Comparison of ENCODE assay signal across 26 mouse cellular contexts in genomic region chr13:37528380-37528779, GRCm38 (mm10).
A peak's percentile ranks its signal among the peaks of the same experiment; 100 is the strongest.
DNase-seq lines count a peak whose midpoint lies in the region; ATAC-seq and TF ChIP-seq lines count a peak whose summit lies in the region.
"Had no signal": no experiment of that assay in that cellular context is flagged by ENCODE, and none has a peak within 500 bp of the region (broad histone marks: within the 10 kb centered on the region; RNA-seq: fewer than 3 reads in every experiment).

No protein-coding gene starts in this region.

- no peak for TF ChIP-seq POLR2A in kidney, adult 2 months (IDR thresholded peaks at IDR 0.05; ENCODE audit: low read depth, low read length)

- 0 out of 2 replicates have a peak overlapping the region, but pooled peaks have one; percentile 28 for H3K27ac ChIP-seq in kidney, embryonic 16.5 days (ENCODE audit: low read length)
- no peak overlapping the region for H3K27ac ChIP-seq in kidney, adult 2 months (ENCODE audit: insufficient read depth, low read depth, low read length)
- no peak overlapping the region for H3K27ac ChIP-seq in embryonic facial prominence, embryonic 11.5 days (replicated peaks; ENCODE audit: low read depth, low read length)
- H3K27ac ChIP-seq: forebrain, embryonic 15.5 days; hindbrain, embryonic 13.5 days; layer of hippocampus, adult 2 months; limb, embryonic 15.5 days; liver, embryonic 13.5 days had no signal

- WGBS in kidney, embryonic 16.5 days: 47% methylated on average over 9 of the region's 9 CpGs
- 80% methylated on average over 9 of the region's 9 CpGs for WGBS in kidney, adult 2 months
- WGBS in embryonic facial prominence, embryonic 11.5 days: 24% methylated on average over 9 of the region's 9 CpGs

- peaks cover 27% of the 10 kb centered on the region for H3K4me1 ChIP-seq in kidney, embryonic 16.5 days (ENCODE audit: insufficient read depth, low read length)
- H3K4me1 ChIP-seq in kidney, adult 2 months (ENCODE audit: control insufficient read depth, insufficient read depth, low read length): no peaks in the 10 kb centered on the region
- no peaks in the 10 kb centered on the region; the same call in 1 of the 2 replicates for H3K4me1 ChIP-seq in embryonic facial prominence, embryonic 11.5 days (ENCODE audit: control insufficient read depth, insufficient read depth, low read length)
- H3K4me1 ChIP-seq: forebrain, embryonic 15.5 days; hindbrain, embryonic 13.5 days; liver, embryonic 13.5 days had no signal

- no peaks in the 10 kb centered on the region for H3K27me3 ChIP-seq in kidney, embryonic 16.5 days (ENCODE audit: insufficient read depth, low read length)
- H3K27me3 ChIP-seq in kidney, adult 2 months (replicated peaks; ENCODE audit: control insufficient read depth, insufficient read depth, low read length): no peaks in the 10 kb centered on the region
- no peaks in the 10 kb centered on the region for H3K27me3 ChIP-seq in embryonic facial prominence, embryonic 11.5 days (ENCODE audit: control insufficient read depth, insufficient read depth, low read length)
- H3K27me3 ChIP-seq: hindbrain, embryonic 13.5 days; limb, embryonic 15.5 days; liver, embryonic 13.5 days had no signal

- peak; percentile 29 for DNase-seq in embryo, embryonic 10 days (ENCODE audit: low spot score)
- no peak for DNase-seq in embryo, embryonic 9.5 days (ENCODE audit: extremely low spot score)
- DNase-seq in kidney, adult 2 months: no peak
- peak; percentile 67 for DNase-seq in embryonic facial prominence, embryonic 11.5 days (ENCODE audit: low spot score)
- DNase-seq in cerebellum, postnatal 36 days: no peak
- DNase-seq: cerebellum, adult 18-20 months; cerebellum, postnatal 10 days; gastrocnemius, postnatal 25 days; heart, adult 18-20 months; heart, postnatal 4 days; kidney, postnatal 25 days; liver, embryonic 13.5 days; lung, adult 18-20 months; lung, postnatal 14 days; midbrain, embryonic 14.5 days; thymus, postnatal 14 days had no signal

- no peak overlapping the region for H3K4me3 ChIP-seq in kidney, embryonic 16.5 days (ENCODE audit: low read length)
- no peak overlapping the region for H3K4me3 ChIP-seq in kidney, adult 2 months (ENCODE audit: insufficient read depth, low read depth, low read length)
- H3K4me3 ChIP-seq in embryonic facial prominence, embryonic 11.5 days (ENCODE audit: low read depth, low read length): no peak overlapping the region
- H3K4me3 ChIP-seq: forebrain, embryonic 10.5 days; forebrain, embryonic 15.5 days; hindbrain, embryonic 13.5 days; layer of hippocampus, adult 2 months; limb, embryonic 15.5 days; liver, embryonic 13.5 days had no signal

- no peaks in the 10 kb centered on the region for H3K36me3 ChIP-seq in kidney, embryonic 16.5 days (ENCODE audit: insufficient read depth, low read length)
- H3K36me3 ChIP-seq in kidney, adult 2 months (ENCODE audit: control insufficient read depth, insufficient read depth, low read length): no peaks in the 10 kb centered on the region
- H3K36me3 ChIP-seq in embryonic facial prominence, embryonic 11.5 days (replicated peaks; ENCODE audit: control insufficient read depth, insufficient read depth, low read depth, low read length): no peaks in the 10 kb centered on the region
- H3K36me3 ChIP-seq: forebrain, embryonic 10.5 days; forebrain, embryonic 15.5 days; hindbrain, embryonic 13.5 days; limb, embryonic 15.5 days; liver, embryonic 13.5 days had no signal

- H3K9ac ChIP-seq in kidney, embryonic 16.5 days (replicated peaks; ENCODE audit: low read length): no peak overlapping the region
- H3K9ac ChIP-seq in embryonic facial prominence, embryonic 11.5 days (replicated peaks; ENCODE audit: low read length): no peak overlapping the region
- H3K9ac ChIP-seq: forebrain, embryonic 15.5 days; hindbrain, embryonic 13.5 days; limb, embryonic 15.5 days; liver, embryonic 13.5 days had no signal

- H3K4me2 ChIP-seq in kidney, embryonic 16.5 days (replicated peaks; ENCODE audit: low read depth, low read length): no peak overlapping the region
- H3K4me2 ChIP-seq in embryonic facial prominence, embryonic 11.5 days (ENCODE audit: low read depth, low read length): no peak overlapping the region
- H3K4me2 ChIP-seq: forebrain, embryonic 15.5 days; heart, embryonic 11.5 days; hindbrain, embryonic 13.5 days; limb, embryonic 15.5 days; liver, embryonic 13.5 days had no signal

- ATAC-seq in kidney, embryonic 16.5 days (ENCODE audit: low FRiP score, low TSS enrichment): no peak
- peak; percentile 39; the same call in 1 of the 2 replicates for ATAC-seq in common myeloid progenitor, adult 5-6 weeks (replicated peaks; ENCODE audit: low read depth, poor library complexity, severe bottlenecking)
- no peak for ATAC-seq in embryonic facial prominence, embryonic 11.5 days (replicated peaks; ENCODE audit: insufficient number of reproducible peaks, low FRiP score, low TSS enrichment, low read depth)
- ATAC-seq: CD4-positive, CD25-positive, alpha-beta regulatory T cell, adult 4 months; forebrain, embryonic 15.5 days; intestine, embryonic 16.5 days had no signal

- no peaks in the 10 kb centered on the region for H3K9me3 ChIP-seq in kidney, embryonic 16.5 days (ENCODE audit: low read length)
- no peaks in the 10 kb centered on the region for H3K9me3 ChIP-seq in embryonic facial prominence, embryonic 11.5 days (replicated peaks; ENCODE audit: control insufficient read depth, low read length)
- H3K9me3 ChIP-seq: forebrain, embryonic 10.5 days; forebrain, embryonic 15.5 days; hindbrain, embryonic 13.5 days; limb, embryonic 15.5 days; liver, embryonic 13.5 days had no signal

- no peak for TF ChIP-seq CTCF in kidney, adult 2 months (conservative IDR thresholded peaks at IDR 0.05; ENCODE audit: insufficient read depth, insufficient read length, low read depth, low read length)

Comparison
In these comparisons a context has a peak if more than half of its experiments do, and no peak if none do; other contexts are left out.
1. DNase-seq: peak in embryo, embryonic 10 days (single experiment) and embryonic facial prominence, embryonic 11.5 days (single experiment); none in embryo, embryonic 9.5 days (single experiment), kidney, adult 2 months (single experiment) and cerebellum, postnatal 36 days (0 of 2).